Mouse (Mus musculus) spleen, adult 2 months (tissue): Measurements from ENCODE around the gene Rpl13.

Experiments
- CTCF ChIP-seq: fragments of 200-500 bp; IDR thresholded peaks from 2 replicates; pipeline ENCODE4 v1.5.1; 2011; ENCODE audit warnings: mild to moderate bottlenecking, inconsistent platforms; ENCODE audit not compliant: insufficient read depth, insufficient read length, insufficient replicate concordance; ENCODE audit errors: extremely low read depth
- POLR2A ChIP-seq: fragments of 200-500 bp; IDR thresholded peaks from 2 replicates; pipeline ENCODE4 v1.6.1; 2011; ENCODE audit warnings: low read depth, low read length, inconsistent platforms

GRCm38 (mm10) chr8:123126193-123126816 is 24.2 kb downstream of the Rpl13 start:
- no peak for TF ChIP-seq CTCF
- no peak for TF ChIP-seq POLR2A
